Mouse (Mus musculus): ENCODE results near the gene Ubr3. TPM values are rescaled to one million over a fixed set of nuclear protein-coding genes. Genes with fewer than 3 reads are reported as not detected.
"Not testable (repeated sequence)": the region's sequence is repeated elsewhere in the genome, so short reads cannot be mapped to it uniquely, and the experiment has no call there.

Gene Ubr3
- polyA plus RNA-seq, 1 experiment from 2014 or later, result 10.9 TPM

GRCm38 (mm10) chr2:69885451-69886305, 11.4 kb upstream of the Ubr3 start, which contains the start of gene Mettl5:
Gene Mettl5 (minus strand): TSS chr2:69885615.
- Histone ChIP-seq H3K27me3 (replicated peaks) (no peaks in the 10 kb centered on the region), H3K36me3 (no peaks in the 10 kb centered on the region), H3K27ac (peak within 1 kb of the TSS; percentile 64), H3K9ac (peak within 1 kb of the TSS; percentile 88), H3K4me1 (replicated peaks) (0 out of 2 replicates have a peak, but pooled peaks cover 2% of the 10 kb centered on the region), H3K4me3 (replicated peaks) (peak within 1 kb of the TSS; percentile 63), H3K9me3 (no peaks in the 10 kb centered on the region), H3K4me2 (replicated peaks) (peak within 1 kb of the TSS; percentile 71)
- ATAC-seq, result peak; percentile 99
- WGBS, result 2% methylated on average over 45 of the region's 45 CpGs

GRCm38 (mm10) chr2:69888957-69889356, 8.1 kb upstream of the Ubr3 start:
- H3K9ac ChIP-seq, result no peak overlapping the region
- WGBS, result 76% methylated on average over 2 of the region's 2 CpGs
- H3K27ac ChIP-seq, result no peak overlapping the region
- H3K4me2 ChIP-seq (replicated peaks), result no peak overlapping the region
- 0 out of 2 replicates have a peak, but pooled peaks cover 2% of the 10 kb centered on the region for H3K4me1 ChIP-seq (replicated peaks)
- no peaks in the 10 kb centered on the region for H3K36me3 ChIP-seq
- no peak overlapping the region for H3K4me3 ChIP-seq (replicated peaks)
- no peak for ATAC-seq
- H3K9me3 ChIP-seq, result no peaks in the 10 kb centered on the region
- no peaks in the 10 kb centered on the region for H3K27me3 ChIP-seq (replicated peaks)

- 56% methylated on average over 7 of the region's 7 CpGs for WGBS
- Histone ChIP-seq H3K4me2 (replicated peaks) (no peak overlapping the region), H3K9me3 (no peaks in the 10 kb centered on the region)
Measured at GRCm38 (mm10) chr2:69890843-69891242, 6.2 kb upstream of the Ubr3 start.

GRCm38 (mm10) chr2:69893145-69893544, 3.9 kb upstream of the Ubr3 start:
- Histone ChIP-seq H3K4me1 (replicated peaks) (no peaks in the 10 kb centered on the region; the same call in 1 of the 2 replicates), H3K27ac (no peak overlapping the region), H3K36me3 (no peaks in the 10 kb centered on the region), H3K9me3 (no peaks in the 10 kb centered on the region), H3K27me3 (replicated peaks) (no peaks in the 10 kb centered on the region), H3K9ac (no peak overlapping the region), H3K4me3 (replicated peaks) (no peak overlapping the region), H3K4me2 (replicated peaks) (no peak overlapping the region)
- 75% methylated on average over 1 of the region's 1 CpGs for WGBS
- no peak for ATAC-seq

More at GRCm38 (mm10) chr2:69890843-69891242, 6.2 kb upstream of the Ubr3 start:
- Histone ChIP-seq H3K36me3 (no peaks in the 10 kb centered on the region), H3K27me3 (replicated peaks) (no peaks in the 10 kb centered on the region), H3K27ac (no peak overlapping the region), H3K9ac (no peak overlapping the region), H3K4me1 (replicated peaks) (no peaks in the 10 kb centered on the region; the same call in 1 of the 2 replicates), H3K4me3 (replicated peaks) (no peak overlapping the region)
- ATAC-seq, result no peak

- no peaks in the 10 kb centered on the region for H3K27me3 ChIP-seq (replicated peaks)
- peaks cover 3% of the 10 kb centered on the region; the same call in 1 of the 2 replicates for H3K4me1 ChIP-seq (replicated peaks)
- H3K27ac ChIP-seq, result no peak overlapping the region
- 80% methylated on average over 5 of the region's 5 CpGs for WGBS
- no peak overlapping the region for H3K4me3 ChIP-seq (replicated peaks)
- H3K9me3 ChIP-seq, result no peaks in the 10 kb centered on the region
- no peak overlapping the region for H3K9ac ChIP-seq
- H3K36me3 ChIP-seq, result no peaks in the 10 kb centered on the region
- no peak overlapping the region for H3K4me2 ChIP-seq (replicated peaks)
- ATAC-seq, result no peak
Measured at GRCm38 (mm10) chr2:69893891-69894290, 3.2 kb upstream of the Ubr3 start.

- H3K9ac ChIP-seq, result no peak overlapping the region
- H3K27ac ChIP-seq, result no peak overlapping the region
- H3K4me2 ChIP-seq (replicated peaks), result no peak overlapping the region
- no peaks in the 10 kb centered on the region for H3K27me3 ChIP-seq (replicated peaks)
- no peak overlapping the region for H3K4me3 ChIP-seq (replicated peaks)
- 56% methylated on average over 14 of the region's 14 CpGs for WGBS
- H3K4me1 ChIP-seq (replicated peaks), result peaks cover 3% of the 10 kb centered on the region; the same call in 1 of the 2 replicates
- no peak for ATAC-seq
- no peaks in the 10 kb centered on the region for H3K9me3 ChIP-seq
- no peaks in the 10 kb centered on the region for H3K36me3 ChIP-seq
Measured at GRCm38 (mm10) chr2:69895502-69896223, 1.4 kb upstream of the Ubr3 start.

GRCm38 (mm10) chr2:69896224-69896581, 843 bp upstream of the Ubr3 start:
- Histone ChIP-seq H3K4me3 (replicated peaks) (no peak overlapping the region), H3K36me3 (no peaks in the 10 kb centered on the region), H3K9ac (no peak overlapping the region), H3K27me3 (replicated peaks) (no peaks in the 10 kb centered on the region), H3K4me1 (replicated peaks) (peaks cover 3% of the 10 kb centered on the region; the same call in 1 of the 2 replicates), H3K9me3 (no peaks in the 10 kb centered on the region), H3K4me2 (replicated peaks) (no peak overlapping the region), H3K27ac (no peak overlapping the region)
- 94% methylated on average over 4 of the region's 4 CpGs for WGBS
- no peak for ATAC-seq

- under 1% methylated on average over 55 of the region's 55 CpGs for WGBS
- peaks cover 3% of the 10 kb centered on the region; the same call in 1 of the 2 replicates for H3K4me1 ChIP-seq (replicated peaks)
- H3K4me2 ChIP-seq (replicated peaks), result peak overlapping the region; percentile 87
- peak overlapping the region; percentile 88 for H3K27ac ChIP-seq
- no peaks in the 10 kb centered on the region for H3K36me3 ChIP-seq
- no peaks in the 10 kb centered on the region for H3K9me3 ChIP-seq
- ATAC-seq, result peak; percentile 83
- H3K4me3 ChIP-seq (replicated peaks), result peak overlapping the region; percentile 94
- peak overlapping the region; percentile 96 for H3K9ac ChIP-seq
- no peaks in the 10 kb centered on the region for H3K27me3 ChIP-seq (replicated peaks)
Measured at GRCm38 (mm10) chr2:69897618-69898575, 851 bp downstream of the Ubr3 start.

GRCm38 (mm10) chr2:69903541-69903940, 6.5 kb downstream of the Ubr3 start:
- 88% methylated on average over 3 of the region's 3 CpGs for WGBS
- Histone ChIP-seq H3K9me3 (no peaks in the 10 kb centered on the region), H3K27ac (no peak overlapping the region), H3K9ac (no peak overlapping the region), H3K27me3 (replicated peaks) (no peaks in the 10 kb centered on the region), H3K36me3 (no peaks in the 10 kb centered on the region), H3K4me3 (replicated peaks) (no peak overlapping the region), H3K4me1 (replicated peaks) (peaks cover under 1% of the 10 kb centered on the region; the same call in 1 of the 2 replicates), H3K4me2 (replicated peaks) (no peak overlapping the region)
- no peak for ATAC-seq

- H3K4me2 ChIP-seq (replicated peaks); H3K4me1 ChIP-seq (replicated peaks); H3K9me3 ChIP-seq; ATAC-seq; H3K27me3 ChIP-seq (replicated peaks); H3K9ac ChIP-seq; H3K4me3 ChIP-seq (replicated peaks); H3K36me3 ChIP-seq; H3K27ac ChIP-seq: not testable (repeated sequence)
- 88% methylated on average over 4 of the region's 4 CpGs for WGBS
Measured at GRCm38 (mm10) chr2:69907394-69907793, 10.3 kb downstream of the Ubr3 start.

- Histone ChIP-seq H3K9ac (no peak overlapping the region), H3K9me3 (no peaks in the 10 kb centered on the region), H3K4me3 (replicated peaks) (no peak overlapping the region), H3K36me3 (peaks cover 5% of the 10 kb centered on the region; the same call in 1 of the 2 replicates), H3K4me1 (replicated peaks) (no peaks in the 10 kb centered on the region), H3K4me2 (replicated peaks) (no peak overlapping the region), H3K27ac (no peak overlapping the region), H3K27me3 (replicated peaks) (no peaks in the 10 kb centered on the region)
- 55% methylated on average over 2 of the region's 2 CpGs for WGBS
- ATAC-seq, result no peak
Measured at GRCm38 (mm10) chr2:69912801-69913200, 15.8 kb downstream of the Ubr3 start.
